In genomic region chr1:64508479-64509096, GRCm38 (mm10) we compare ENCODE assay signal across 22 mouse cellular contexts. TPM values are rescaled to one million over a fixed set of nuclear protein-coding genes. Genes with fewer than 3 reads are reported as not detected.
A peak's percentile ranks its signal among the peaks of the same experiment; 100 is the strongest.
DNase-seq lines count a peak whose midpoint lies in the region; ATAC-seq and TF ChIP-seq lines count a peak whose summit lies in the region.
"Had no signal": no experiment of that assay in that cellular context is flagged by ENCODE, and none has a peak within 500 bp of the region (broad histone marks: within the 10 kb centered on the region; RNA-seq: fewer than 3 reads in every experiment).

No protein-coding gene starts in this region.

- DNase-seq in heart, adult 11 months: peak; percentile 50
- DNase-seq in heart, adult 2 months: no peak
- peak; percentile 71 for DNase-seq in naive thymus-derived CD4-positive, alpha-beta T cell, adult 2 months (ENCODE audit: low read depth)
- peak; percentile 55 for DNase-seq in thymus, postnatal 25 days
- no peak for DNase-seq in left cerebral cortex, adult 18-20 months (ENCODE audit: low spot score in 2 of 2)
- no peak for DNase-seq in left cerebral cortex, adult 8-10 months (ENCODE audit: low spot score in 2 of 2)
- DNase-seq in gastrocnemius, adult 2 months: no peak
- DNase-seq: adrenal gland, adult 2 months; cerebellum, adult 9-10 months; kidney, adult 11 months; lung, adult 18-20 months; lung, postnatal 36 days; spleen, adult 18-20 months had no signal

- TF ChIP-seq POLR2A in heart, adult 2 months (IDR thresholded peaks at IDR 0.05; ENCODE audit: insufficient read depth, low read depth, low read length): no peak

- no peaks in the 10 kb centered on the region for H3K36me3 ChIP-seq in heart, adult 2 months (ENCODE audit: control insufficient read depth, insufficient read depth, low read length)
- H3K36me3 ChIP-seq: embryonic facial prominence, embryonic 13.5 days; heart, embryonic 13.5 days; limb, embryonic 10.5 days; midbrain, embryonic 10.5 days; neural tube, embryonic 12.5 days had no signal

- no peak overlapping the region for H3K27ac ChIP-seq in heart, adult 2 months
- no peak overlapping the region for H3K27ac ChIP-seq in gastrocnemius, adult 2 months
- H3K27ac ChIP-seq: embryonic facial prominence, embryonic 13.5 days; heart, embryonic 13.5 days; limb, embryonic 10.5 days; midbrain, embryonic 10.5 days; neural tube, embryonic 12.5 days; stomach, postnatal 0 days had no signal

- 67% methylated on average over 7 of the region's 7 CpGs for WGBS in heart, adult 2 months

- TF ChIP-seq EP300 in heart, adult 2 months (IDR thresholded peaks at IDR 0.05; ENCODE audit: insufficient read depth, low read depth, low read length): no peak

- intact Hi-C loops in heart, adult 2 months (cut with DNase I): no loop called here
- intact Hi-C loops in gastrocnemius, adult 2 months (cut with DNase I): no loop called here

- no peak for TF ChIP-seq CTCF in heart, adult 2 months (IDR thresholded peaks at IDR 0.05)
- TF ChIP-seq CTCF in gastrocnemius, adult 2 months (IDR thresholded peaks at IDR 0.05): no peak

- peak; percentile 36; the same call in 1 of the 2 replicates for ATAC-seq in common myeloid progenitor, adult 5-6 weeks (replicated peaks; ENCODE audit: low read depth, poor library complexity, severe bottlenecking)
- ATAC-seq: forebrain, embryonic 14.5 days; hindbrain, embryonic 16.5 days had no signal

- no peak overlapping the region for H3K9ac ChIP-seq in heart, adult 2 months (ENCODE audit: low read depth, low read length)
- H3K9ac ChIP-seq: embryonic facial prominence, embryonic 13.5 days; heart, embryonic 13.5 days; neural tube, embryonic 12.5 days had no signal

- H3K27me3 ChIP-seq in heart, adult 2 months (ENCODE audit: control insufficient read depth, insufficient read depth, low read length): no peaks in the 10 kb centered on the region
- H3K27me3 ChIP-seq: embryonic facial prominence, embryonic 13.5 days; heart, embryonic 13.5 days; neural tube, embryonic 12.5 days had no signal

- peaks cover 2% of the 10 kb centered on the region; the same call in 1 of the 2 replicates for H3K4me1 ChIP-seq in heart, adult 2 months (ENCODE audit: control insufficient read depth, insufficient read depth, low read length)
- H3K4me1 ChIP-seq: embryonic facial prominence, embryonic 13.5 days; heart, embryonic 13.5 days; limb, embryonic 10.5 days; midbrain, embryonic 10.5 days; neural tube, embryonic 12.5 days had no signal

- H3K4me3 ChIP-seq in heart, adult 2 months: no peak overlapping the region
- H3K4me3 ChIP-seq in gastrocnemius, adult 2 months: no peak overlapping the region
- H3K4me3 ChIP-seq: embryonic facial prominence, embryonic 13.5 days; heart, embryonic 13.5 days; limb, embryonic 10.5 days; midbrain, embryonic 10.5 days; neural tube, embryonic 12.5 days had no signal

- no peaks in the 10 kb centered on the region for H3K79me2 ChIP-seq in heart, adult 2 months (replicated peaks; ENCODE audit: control insufficient read depth, insufficient read depth, low read length)

RNA-seq across cellular contexts. Expression of gene Creb1, which starts 23.9 kb away (rescaled TPM):
- 10 to 100 TPM; 25.2 to 28.8 TPM for total RNA-seq in heart, adult 2 months (2021)
- 7.5 and 11.9 TPM in 2 replicates for polyA plus RNA-seq in heart, adult 2 months (2012; rRNA removed)
- 74.3 and 81.7 TPM in 2 replicates for total RNA-seq in common myeloid progenitor, adult 5-6 weeks (2017)
- 10 to 100 TPM; 55.2 TPM for total RNA-seq in left cerebral cortex, adult 18-20 months (2021)
- 10 to 100 TPM; 47.2 to 53.3 (median 49.0) TPM for total RNA-seq in left cerebral cortex, adult 8-10 months (2022)
- total RNA-seq in gastrocnemius, adult 2 months (2021): 10 to 100 TPM; 19.5 to 25.3 TPM

Comparison
In these comparisons a context has a peak if more than half of its experiments do, and no peak if none do; other contexts are left out.
1. DNase-seq: peak in heart, adult 11 months (single experiment), naive thymus-derived CD4-positive, alpha-beta T cell, adult 2 months (single experiment) and thymus, postnatal 25 days (single experiment); none in heart, adult 2 months (0 of 2), left cerebral cortex, adult 18-20 months (0 of 2), left cerebral cortex, adult 8-10 months (0 of 2) and gastrocnemius, adult 2 months (single experiment).